Mouse (Mus musculus): ENCODE measurements around the gene Zfhx3. TPM values are rescaled to one million over a fixed set of nuclear protein-coding genes. Genes with fewer than 3 reads are reported as not detected.

The Zfhx3 gene
- polyA plus RNA-seq, 1 experiment from 2014 or later = 19.8 TPM

- 0 out of 2 replicates have a peak overlapping the region, but pooled peaks have one; percentile 8 for H3K27ac ChIP-seq (ENCODE audit: low read depth)
- no peak overlapping the region for H3K9ac ChIP-seq
- peaks cover 4% of the 10 kb centered on the region; the same call in 1 of the 2 replicates for H3K4me1 ChIP-seq (ENCODE audit: insufficient read depth)
- H3K27me3 ChIP-seq (ENCODE audit: insufficient read depth, low read length) = no peaks in the 10 kb centered on the region
- no peak overlapping the region for H3K4me2 ChIP-seq
- WGBS = 30% methylated on average over 11 of the region's 12 CpGs
- ATAC-seq (ENCODE audit: insufficient read depth) (peak; percentile 82), DNase-seq (peak; percentile 76)
- no peak for TF ChIP-seq CTCF (IDR thresholded peaks at IDR 0.05; ENCODE audit: low read depth)
- no peaks in the 10 kb centered on the region for H3K9me3 ChIP-seq (ENCODE audit: low read depth, low read length)
- H3K36me3 ChIP-seq (ENCODE audit: insufficient read depth) = 0 out of 2 replicates have a peak, but pooled peaks cover 6% of the 10 kb centered on the region
- H3K4me3 ChIP-seq (ENCODE audit: low read depth, low read length) = no peak overlapping the region
These were observed 886.9 kb downstream of the Zfhx3 start for GRCm38 (mm10) chr8:108829305-108829717.

DNA sequence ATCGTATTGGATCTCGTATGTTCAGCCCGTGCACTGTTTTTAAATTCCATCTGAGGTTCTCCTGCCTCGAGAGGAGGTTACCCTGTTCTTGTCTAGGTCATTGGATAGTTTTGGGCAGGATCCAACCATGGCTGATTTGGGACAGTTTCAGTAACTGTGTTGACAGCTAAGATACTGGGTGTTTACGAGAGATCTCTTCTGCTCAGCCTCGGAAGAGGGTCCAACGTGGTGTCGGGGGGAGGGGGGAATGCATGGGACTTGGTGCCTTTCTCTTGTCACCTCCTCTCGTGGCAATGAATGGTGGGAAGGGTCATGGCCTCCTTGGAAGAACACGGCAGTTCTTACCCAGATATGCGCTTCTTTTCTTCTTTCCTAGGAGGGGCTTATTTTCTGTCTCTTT, 892.7 kb downstream of the Zfhx3 start:
- TF ChIP-seq CTCF (IDR thresholded peaks at IDR 0.05; ENCODE audit: low read depth) = no peak
- DNase-seq (peak; percentile 85), ATAC-seq (ENCODE audit: insufficient read depth) (peak; percentile 76; the same call in 1 of the 2 replicates)
- no peak overlapping the region for H3K4me2 ChIP-seq
- H3K9me3 ChIP-seq (ENCODE audit: low read depth, low read length) = no peaks in the 10 kb centered on the region
- H3K27ac ChIP-seq (ENCODE audit: low read depth) = no peak overlapping the region
- H3K27me3 ChIP-seq (ENCODE audit: insufficient read depth, low read length) = no peaks in the 10 kb centered on the region
- H3K9ac ChIP-seq = no peak overlapping the region
- 0 out of 2 replicates have a peak, but pooled peaks cover 9% of the 10 kb centered on the region for H3K36me3 ChIP-seq (ENCODE audit: insufficient read depth)
- H3K4me1 ChIP-seq (ENCODE audit: insufficient read depth) = no peaks in the 10 kb centered on the region
- H3K4me3 ChIP-seq (ENCODE audit: low read depth, low read length) = no peak overlapping the region
- 55% methylated on average over 11 of the region's 11 CpGs for WGBS

GRCm38 (mm10) chr8:108837788-108838187, 895.3 kb downstream of the Zfhx3 start:
- no peak overlapping the region for H3K9ac ChIP-seq
- no peaks in the 10 kb centered on the region for H3K9me3 ChIP-seq (ENCODE audit: low read depth, low read length)
- H3K4me2 ChIP-seq = no peak overlapping the region
- DNase-seq = no peak
- H3K36me3 ChIP-seq (ENCODE audit: insufficient read depth) = 0 out of 2 replicates have a peak, but pooled peaks cover 9% of the 10 kb centered on the region
- WGBS = 25% methylated on average over 8 of the region's 10 CpGs
- TF ChIP-seq CTCF (IDR thresholded peaks at IDR 0.05; ENCODE audit: low read depth) = no peak
- no peak for ATAC-seq (ENCODE audit: insufficient read depth)
- no peaks in the 10 kb centered on the region for H3K27me3 ChIP-seq (ENCODE audit: insufficient read depth, low read length)
- no peak overlapping the region for H3K4me3 ChIP-seq (ENCODE audit: low read depth, low read length)
- H3K27ac ChIP-seq (ENCODE audit: low read depth) = no peak overlapping the region
- H3K4me1 ChIP-seq (ENCODE audit: insufficient read depth) = no peaks in the 10 kb centered on the region

GRCm38 (mm10) chr8:108838761-108839160, 896.3 kb downstream of the Zfhx3 start:
- Histone ChIP-seq H3K27me3 (ENCODE audit: insufficient read depth, low read length) (no peaks in the 10 kb centered on the region), H3K9me3 (ENCODE audit: low read depth, low read length) (no peaks in the 10 kb centered on the region), H3K4me1 (ENCODE audit: insufficient read depth) (no peaks in the 10 kb centered on the region), H3K4me2 (no peak overlapping the region), H3K4me3 (ENCODE audit: low read depth, low read length) (no peak overlapping the region), H3K36me3 (ENCODE audit: insufficient read depth) (0 out of 2 replicates have a peak, but pooled peaks cover 6% of the 10 kb centered on the region), H3K9ac (no peak overlapping the region), H3K27ac (ENCODE audit: low read depth) (no peak overlapping the region)
- DNase-seq = no peak
- 87% methylated on average over 6 of the region's 6 CpGs for WGBS
- ATAC-seq (ENCODE audit: insufficient read depth) = no peak
- no peak for TF ChIP-seq CTCF (IDR thresholded peaks at IDR 0.05; ENCODE audit: low read depth)

GRCm38 (mm10) chr8:108842307-108842706, 899.9 kb downstream of the Zfhx3 start:
- DNase-seq = no peak
- H3K4me2 ChIP-seq = no peak overlapping the region
- H3K36me3 ChIP-seq (ENCODE audit: insufficient read depth) = 0 out of 2 replicates have a peak, but pooled peaks cover 4% of the 10 kb centered on the region
- no peak for TF ChIP-seq CTCF (IDR thresholded peaks at IDR 0.05; ENCODE audit: low read depth)
- no peak overlapping the region for H3K4me3 ChIP-seq (ENCODE audit: low read depth, low read length)
- no peak overlapping the region for H3K9ac ChIP-seq
- ATAC-seq (ENCODE audit: insufficient read depth) = no peak
- H3K4me1 ChIP-seq (ENCODE audit: insufficient read depth) = no peaks in the 10 kb centered on the region
- no peaks in the 10 kb centered on the region for H3K27me3 ChIP-seq (ENCODE audit: insufficient read depth, low read length)
- H3K27ac ChIP-seq (ENCODE audit: low read depth) = no peak overlapping the region
- 74% methylated on average over 4 of the region's 5 CpGs for WGBS
- H3K9me3 ChIP-seq (ENCODE audit: low read depth, low read length) = no peaks in the 10 kb centered on the region

DNA sequence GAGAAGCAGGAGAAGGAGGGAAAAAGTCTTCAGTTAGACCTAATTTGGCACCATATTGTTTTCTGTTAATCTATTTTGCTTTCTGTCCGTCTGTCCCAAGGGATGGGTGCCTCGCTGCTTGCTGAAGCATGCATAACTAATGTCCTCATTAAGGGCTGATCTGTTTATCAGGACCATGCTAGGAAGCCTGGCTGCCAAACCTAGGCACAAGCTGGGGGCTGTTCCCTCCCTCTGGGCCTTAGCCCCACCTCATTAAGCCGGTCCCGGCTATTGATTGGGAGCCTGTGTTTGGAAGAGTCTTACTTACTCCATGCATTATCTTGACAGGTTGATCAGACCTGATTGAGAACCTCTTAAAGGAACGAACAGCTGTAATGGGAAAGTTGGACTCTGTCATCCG, 903.7 kb downstream of the Zfhx3 start:
- no peak for TF ChIP-seq CTCF (IDR thresholded peaks at IDR 0.05; ENCODE audit: low read depth)
- no peak for DNase-seq

GRCm38 (mm10) chr8:108846827-108847226, 904.4 kb downstream of the Zfhx3 start:
- Histone ChIP-seq H3K27ac (ENCODE audit: low read depth) (no peak overlapping the region; the same call in 1 of the 2 replicates), H3K4me3 (ENCODE audit: low read depth, low read length) (no peak overlapping the region), H3K27me3 (ENCODE audit: insufficient read depth, low read length) (no peaks in the 10 kb centered on the region), H3K4me2 (no peak overlapping the region), H3K4me1 (ENCODE audit: insufficient read depth) (no peaks in the 10 kb centered on the region), H3K9ac (no peak overlapping the region), H3K36me3 (ENCODE audit: insufficient read depth) (0 out of 2 replicates have a peak, but pooled peaks cover 4% of the 10 kb centered on the region), H3K9me3 (ENCODE audit: low read depth, low read length) (no peaks in the 10 kb centered on the region)
- ATAC-seq (ENCODE audit: insufficient read depth) (no peak), DNase-seq (no peak)
- WGBS = 56% methylated on average over 11 of the region's 11 CpGs
- TF ChIP-seq CTCF (IDR thresholded peaks at IDR 0.05; ENCODE audit: low read depth) = no peak

More for the DNA sequence above, 903.7 kb downstream of the Zfhx3 start:
- Histone ChIP-seq H3K4me3 (ENCODE audit: low read depth, low read length) (no peak overlapping the region), H3K4me1 (ENCODE audit: insufficient read depth) (no peaks in the 10 kb centered on the region), H3K27ac (ENCODE audit: low read depth) (no peak overlapping the region), H3K36me3 (ENCODE audit: insufficient read depth) (0 out of 2 replicates have a peak, but pooled peaks cover 4% of the 10 kb centered on the region), H3K27me3 (ENCODE audit: insufficient read depth, low read length) (no peaks in the 10 kb centered on the region), H3K4me2 (no peak overlapping the region), H3K9ac (no peak overlapping the region), H3K9me3 (ENCODE audit: low read depth, low read length) (no peaks in the 10 kb centered on the region)
- WGBS = 35% methylated on average over 6 of the region's 6 CpGs
- ATAC-seq (ENCODE audit: insufficient read depth) = no peak

All from lung, embryonic 14.5 days (tissue).